Mouse (Mus musculus): ENCODE data around the gene Fam98b. TPM values are rescaled to one million over a fixed set of nuclear protein-coding genes. Genes with fewer than 3 reads are reported as not detected.
A peak's percentile ranks its signal among the peaks of the same experiment; 100 is the strongest.

Gene Fam98b
- polyA plus RNA-seq (2014; fragmentation: Nextera tagmentation; extraction: Ambion mirVana) = 7.2 and 7.6 TPM in 2 replicates

GRCm38 (mm10) chr2:117249255-117250000, at the start of gene Fam98b:
Gene Fam98b (plus strand): TSS chr2:117249739.
- DNase-seq (ENCODE audit: low spot score) (peak; percentile 99), ATAC-seq (replicated peaks; ENCODE audit: low FRiP score, low TSS enrichment, low read depth) (peak; percentile 96)
- Histone ChIP-seq H3K4me2 (ENCODE audit: low read length) (peak within 1 kb of the TSS; percentile 85), H3K4me1 (replicated peaks; ENCODE audit: control insufficient read depth, insufficient read depth, low read length) (peaks cover 7% of the 10 kb centered on the region; the same call in 1 of the 2 replicates), H3K27me3 (replicated peaks; ENCODE audit: control insufficient read depth, insufficient read depth, low read length) (no peaks in the 10 kb centered on the region), H3K27ac (ENCODE audit: low read depth) (peak within 1 kb of the TSS; percentile 84), H3K36me3 (ENCODE audit: control insufficient read depth, insufficient read depth, low read length) (no peaks in the 10 kb centered on the region), H3K4me3 (ENCODE audit: low read depth, low read length) (peak within 1 kb of the TSS; percentile 70), H3K9ac (ENCODE audit: low read length) (peak within 1 kb of the TSS; percentile 85), H3K9me3 (ENCODE audit: control insufficient read depth, low read length) (no peaks in the 10 kb centered on the region)
- WGBS = under 1% methylated on average over 33 of the region's 33 CpGs

DNA sequence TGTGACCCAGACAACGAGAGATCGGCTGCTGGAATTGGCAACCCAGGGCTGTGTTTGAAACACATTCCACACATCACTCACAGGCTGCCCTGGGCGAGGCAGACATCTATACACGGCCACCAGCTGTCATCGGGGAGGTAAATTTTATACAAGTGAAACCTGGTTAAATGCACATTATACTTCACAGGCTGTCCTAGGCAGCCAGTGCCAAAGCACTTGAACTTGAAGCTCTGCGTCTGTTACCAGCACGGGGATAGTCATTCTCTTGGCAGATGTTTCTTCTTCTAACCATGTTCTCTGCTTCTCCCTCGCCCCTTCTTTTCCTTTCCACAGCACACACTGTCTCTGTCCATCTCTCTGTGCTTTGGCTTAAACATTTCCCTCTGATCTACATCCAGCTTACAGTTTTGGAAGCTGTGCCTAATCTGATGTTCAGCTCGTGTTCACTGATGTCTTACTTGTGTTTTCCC, 48.6 kb upstream of the Fam98b start:
- no peak overlapping the region for H3K9ac ChIP-seq (ENCODE audit: low read length)
- DNase-seq (ENCODE audit: low spot score) (peak; percentile 55), ATAC-seq (replicated peaks; ENCODE audit: low FRiP score, low TSS enrichment, low read depth) (no peak)
- H3K36me3 ChIP-seq (ENCODE audit: control insufficient read depth, insufficient read depth, low read length) = no peaks in the 10 kb centered on the region
- no peak overlapping the region for H3K4me2 ChIP-seq (ENCODE audit: low read length)
- no peaks in the 10 kb centered on the region for H3K27me3 ChIP-seq (replicated peaks; ENCODE audit: control insufficient read depth, insufficient read depth, low read length)
- no peak overlapping the region for H3K4me3 ChIP-seq (ENCODE audit: low read depth, low read length)
- peaks cover 9% of the 10 kb centered on the region; the same call in 1 of the 2 replicates for H3K4me1 ChIP-seq (replicated peaks; ENCODE audit: control insufficient read depth, insufficient read depth, low read length)
- no peak overlapping the region for H3K27ac ChIP-seq (ENCODE audit: low read depth)
- 35% methylated on average over 9 of the region's 9 CpGs for WGBS
- H3K9me3 ChIP-seq (ENCODE audit: control insufficient read depth, low read length) = no peaks in the 10 kb centered on the region

- no peak overlapping the region for H3K4me3 ChIP-seq (ENCODE audit: low read depth, low read length)
- H3K36me3 ChIP-seq (ENCODE audit: control insufficient read depth, insufficient read depth, low read length) = no peaks in the 10 kb centered on the region
- no peaks in the 10 kb centered on the region for H3K27me3 ChIP-seq (replicated peaks; ENCODE audit: control insufficient read depth, insufficient read depth, low read length)
- no peaks in the 10 kb centered on the region for H3K9me3 ChIP-seq (ENCODE audit: control insufficient read depth, low read length)
- H3K9ac ChIP-seq (ENCODE audit: low read length) = no peak overlapping the region
- H3K4me2 ChIP-seq (ENCODE audit: low read length) = no peak overlapping the region
- WGBS = 69% methylated on average over 5 of the region's 5 CpGs
- ATAC-seq (replicated peaks; ENCODE audit: low FRiP score, low TSS enrichment, low read depth) (no peak), DNase-seq (ENCODE audit: low spot score) (no peak)
- H3K27ac ChIP-seq (ENCODE audit: low read depth) = no peak overlapping the region
- H3K4me1 ChIP-seq (replicated peaks; ENCODE audit: control insufficient read depth, insufficient read depth, low read length) = peaks cover 9% of the 10 kb centered on the region; the same call in 1 of the 2 replicates
Observed at GRCm38 (mm10) chr2:117203350-117203749, 46.2 kb upstream of the Fam98b start.

- Histone ChIP-seq H3K4me2 (ENCODE audit: low read length) (no peak overlapping the region), H3K27me3 (replicated peaks; ENCODE audit: control insufficient read depth, insufficient read depth, low read length) (no peaks in the 10 kb centered on the region), H3K9ac (ENCODE audit: low read length) (no peak overlapping the region), H3K4me1 (replicated peaks; ENCODE audit: control insufficient read depth, insufficient read depth, low read length) (peaks cover 9% of the 10 kb centered on the region; the same call in 1 of the 2 replicates), H3K36me3 (ENCODE audit: control insufficient read depth, insufficient read depth, low read length) (no peaks in the 10 kb centered on the region), H3K27ac (ENCODE audit: low read depth) (no peak overlapping the region), H3K4me3 (ENCODE audit: low read depth, low read length) (no peak overlapping the region), H3K9me3 (ENCODE audit: control insufficient read depth, low read length) (no peaks in the 10 kb centered on the region)
- DNase-seq (ENCODE audit: low spot score) (no peak), ATAC-seq (replicated peaks; ENCODE audit: low FRiP score, low TSS enrichment, low read depth) (no peak)
- 65% methylated on average over 3 of the region's 3 CpGs for WGBS
Observed at GRCm38 (mm10) chr2:117204534-117204933, 45.0 kb upstream of the Fam98b start.

DNA sequence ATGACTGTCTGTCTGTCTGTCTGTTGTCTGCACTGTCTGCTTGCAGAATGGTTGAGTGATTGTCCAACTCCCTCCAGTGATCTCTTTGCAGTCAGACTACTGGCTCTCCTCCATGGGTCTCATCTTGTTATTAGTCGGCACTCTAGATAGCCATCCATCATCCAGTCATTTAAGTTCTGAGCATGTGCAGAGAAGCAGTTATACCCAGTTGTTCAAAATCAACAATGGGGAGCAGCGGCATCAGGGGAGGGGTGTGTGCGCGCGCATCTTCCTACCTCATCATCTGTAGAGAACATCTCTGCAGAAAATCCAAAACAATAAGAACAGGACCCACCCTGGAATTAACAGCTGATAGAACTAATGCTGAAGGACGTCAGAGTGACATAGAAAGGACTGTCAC, 44.5 kb upstream of the Fam98b start:
- ATAC-seq (replicated peaks; ENCODE audit: low FRiP score, low TSS enrichment, low read depth) (no peak), DNase-seq (ENCODE audit: low spot score) (no peak)
- H3K27me3 ChIP-seq (replicated peaks; ENCODE audit: control insufficient read depth, insufficient read depth, low read length) = no peaks in the 10 kb centered on the region
- no peak overlapping the region for H3K4me3 ChIP-seq (ENCODE audit: low read depth, low read length)
- H3K36me3 ChIP-seq (ENCODE audit: control insufficient read depth, insufficient read depth, low read length) = no peaks in the 10 kb centered on the region
- H3K4me2 ChIP-seq (ENCODE audit: low read length) = no peak overlapping the region
- H3K4me1 ChIP-seq (replicated peaks; ENCODE audit: control insufficient read depth, insufficient read depth, low read length) = peaks cover 4% of the 10 kb centered on the region
- WGBS = 89% methylated on average over 6 of the region's 6 CpGs
- no peaks in the 10 kb centered on the region for H3K9me3 ChIP-seq (ENCODE audit: control insufficient read depth, low read length)
- no peak overlapping the region for H3K27ac ChIP-seq (ENCODE audit: low read depth)
- H3K9ac ChIP-seq (ENCODE audit: low read length) = no peak overlapping the region

- peak; percentile 74 for DNase-seq (ENCODE audit: low spot score)
- Histone ChIP-seq H3K36me3 (ENCODE audit: control insufficient read depth, insufficient read depth, low read length) (no peaks in the 10 kb centered on the region), H3K27me3 (replicated peaks; ENCODE audit: control insufficient read depth, insufficient read depth, low read length) (no peaks in the 10 kb centered on the region), H3K4me2 (ENCODE audit: low read length) (peak overlapping the region; percentile 42), H3K9me3 (ENCODE audit: control insufficient read depth, low read length) (no peaks in the 10 kb centered on the region), H3K27ac (ENCODE audit: low read depth) (peak overlapping the region; percentile 54; the same call in 1 of the 2 replicates), H3K9ac (ENCODE audit: low read length) (no peak overlapping the region), H3K4me1 (replicated peaks; ENCODE audit: control insufficient read depth, insufficient read depth, low read length) (peaks cover 4% of the 10 kb centered on the region; the same call in 1 of the 2 replicates), H3K4me3 (ENCODE audit: low read depth, low read length) (no peak overlapping the region)
- WGBS = 6% methylated on average over 6 of the region's 6 CpGs
- ATAC-seq (replicated peaks; ENCODE audit: low FRiP score, low TSS enrichment, low read depth) = peak; percentile 97
Observed at GRCm38 (mm10) chr2:117210416-117211085, 39.0 kb upstream of the Fam98b start.

DNA sequence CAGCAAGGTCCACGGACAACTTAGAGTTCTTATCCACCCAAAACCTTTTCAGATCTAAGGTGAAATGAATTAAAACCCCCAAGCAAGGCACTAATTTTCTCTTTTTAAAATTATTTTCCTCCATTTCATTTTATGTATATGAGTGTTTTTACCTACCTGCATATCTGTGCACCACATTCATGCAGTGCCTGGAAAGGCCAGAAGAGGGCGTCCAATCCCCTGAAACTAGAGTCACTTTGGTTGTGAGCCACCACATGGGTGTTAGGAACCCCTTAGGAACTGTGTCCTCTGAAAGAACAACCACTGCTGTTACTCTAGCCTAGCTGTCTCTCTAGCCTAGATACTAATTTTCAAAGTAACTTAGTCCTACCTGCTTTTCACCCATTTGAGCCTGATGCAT, 33.4 kb upstream of the Fam98b start:
- no peaks in the 10 kb centered on the region for H3K4me1 ChIP-seq (replicated peaks; ENCODE audit: control insufficient read depth, insufficient read depth, low read length)
- no peak overlapping the region for H3K9ac ChIP-seq (ENCODE audit: low read length)
- no peaks in the 10 kb centered on the region for H3K9me3 ChIP-seq (ENCODE audit: control insufficient read depth, low read length)
- H3K4me3 ChIP-seq (ENCODE audit: low read depth, low read length) = no peak overlapping the region
- no peaks in the 10 kb centered on the region for H3K27me3 ChIP-seq (replicated peaks; ENCODE audit: control insufficient read depth, insufficient read depth, low read length)
- DNase-seq (ENCODE audit: low spot score) = no peak
- no peaks in the 10 kb centered on the region for H3K36me3 ChIP-seq (ENCODE audit: control insufficient read depth, insufficient read depth, low read length)
- ATAC-seq (replicated peaks; ENCODE audit: low FRiP score, low TSS enrichment, low read depth) = no peak
- no peak overlapping the region for H3K27ac ChIP-seq (ENCODE audit: low read depth)
- WGBS = 60% methylated on average over 2 of the region's 2 CpGs
- no peak overlapping the region for H3K4me2 ChIP-seq (ENCODE audit: low read length)

GRCm38 (mm10) chr2:117217695-117218216, 31.8 kb upstream of the Fam98b start:
- ATAC-seq (replicated peaks; ENCODE audit: low FRiP score, low TSS enrichment, low read depth) = peak; percentile 70
- peak overlapping the region; percentile 80 for H3K27ac ChIP-seq (ENCODE audit: low read depth)
- DNase-seq (ENCODE audit: low spot score) = peak; percentile 68

More at GRCm38 (mm10) chr2:117217695-117218216, 31.8 kb upstream of the Fam98b start:
- 7% methylated on average over 13 of the region's 15 CpGs for WGBS
- Histone ChIP-seq H3K9me3 (ENCODE audit: control insufficient read depth, low read length) (no peaks in the 10 kb centered on the region), H3K36me3 (ENCODE audit: control insufficient read depth, insufficient read depth, low read length) (no peaks in the 10 kb centered on the region), H3K4me1 (replicated peaks; ENCODE audit: control insufficient read depth, insufficient read depth, low read length) (0 out of 2 replicates have a peak, but pooled peaks cover 4% of the 10 kb centered on the region), H3K4me2 (ENCODE audit: low read length) (peak overlapping the region; percentile 26), H3K27me3 (replicated peaks; ENCODE audit: control insufficient read depth, insufficient read depth, low read length) (no peaks in the 10 kb centered on the region), H3K4me3 (ENCODE audit: low read depth, low read length) (no peak overlapping the region), H3K9ac (ENCODE audit: low read length) (no peak overlapping the region)

All from intestine, embryonic 14.5 days (tissue).